Mouse (Mus musculus) stomach, postnatal 0 days (tissue): ENCODE measurements at regions not wholly inside any gene's neighbourhood (a gene's known extent, or its start where the extent isn't known, plus 50 kb on each side); places are given as distances from the start of the nearest gene placed in this dataset.

Experiments used
- ATAC-seq: fragments of 200-750 bp; cut with Nextera tagmentation; 2 replicates; pipeline ENCODE4 v1.8.0; 2017; ENCODE audit not compliant: low FRiP score, low TSS enrichment
- DNase-seq: peaks from one replicate; pipeline ENCODE4 v3.0.0-alpha.2; 2016; ENCODE audit warnings: low spot score
- H3K27ac ChIP-seq: fragments of 300-500 bp; sonication (generic); replicated peaks from 2 replicates; pipeline ENCODE4 v1.5.1; 2014; ENCODE audit warnings: mild to moderate bottlenecking, control low read depth
- H3K27me3 ChIP-seq: fragments of 300-500 bp; sonication (generic); 2 replicates; pipeline ENCODE4 v1.6.1; 2014; ENCODE audit warnings: low read length; ENCODE audit not compliant: control insufficient read depth, insufficient read depth
- H3K36me3 ChIP-seq: fragments of 300-500 bp; sonication (generic); 2 replicates; pipeline ENCODE4 v1.6.1; 2014; ENCODE audit warnings: low read length, mixed read lengths; ENCODE audit not compliant: control insufficient read depth, insufficient read depth
- H3K4me1 ChIP-seq: fragments of 300-500 bp; sonication (generic); replicated peaks from 2 replicates; pipeline ENCODE4 v1.6.1; 2014; ENCODE audit warnings: antibody characterized with exemption; ENCODE audit not compliant: control insufficient read depth, insufficient read depth
- H3K4me2 ChIP-seq: fragments of 300-500 bp; sonication (generic); replicated peaks from 2 replicates; pipeline ENCODE4 v1.6.1; 2014; ENCODE audit warnings: low read depth, mild to moderate bottlenecking, control low read depth, moderate library complexity
- H3K4me3 ChIP-seq: fragments of 300-500 bp; sonication (generic); 2 replicates; pipeline ENCODE4 v1.5.1; 2014; ENCODE audit warnings: low read depth, low read length, control low read depth
- H3K9ac ChIP-seq: fragments of 300-500 bp; sonication (generic); 2 replicates; pipeline ENCODE4 v1.6.1; 2014; ENCODE audit warnings: mild to moderate bottlenecking, low read length, control low read depth, mixed read lengths
- H3K9me3 ChIP-seq: fragments of 300-500 bp; sonication (generic); 2 replicates; pipeline ENCODE4 v1.6.1; 2016; ENCODE audit warnings: low read length; ENCODE audit not compliant: control insufficient read depth
- CTCF ChIP-seq: IDR thresholded peaks from 2 replicates; pipeline ENCODE4 v1.5.1; 2016; ENCODE audit warnings: antibody characterized with exemption, low read depth, mild to moderate bottlenecking, moderate library complexity
- EP300 ChIP-seq: optimal IDR thresholded peaks from 2 replicates; pipeline ENCODE3; 2016; ENCODE audit warnings: antibody characterized with exemption
- WGBS: fragments of 180-500 bp; shearing (Covaris S2); extraction: QIAGEN DNeasy Blood & Tissue Kit; methylation state at CpG from one replicate; pipeline ENCODE4 v1.1.7; 2014; 5-methylcytosine and 5-hydroxymethylcytosine counted together

DNA sequence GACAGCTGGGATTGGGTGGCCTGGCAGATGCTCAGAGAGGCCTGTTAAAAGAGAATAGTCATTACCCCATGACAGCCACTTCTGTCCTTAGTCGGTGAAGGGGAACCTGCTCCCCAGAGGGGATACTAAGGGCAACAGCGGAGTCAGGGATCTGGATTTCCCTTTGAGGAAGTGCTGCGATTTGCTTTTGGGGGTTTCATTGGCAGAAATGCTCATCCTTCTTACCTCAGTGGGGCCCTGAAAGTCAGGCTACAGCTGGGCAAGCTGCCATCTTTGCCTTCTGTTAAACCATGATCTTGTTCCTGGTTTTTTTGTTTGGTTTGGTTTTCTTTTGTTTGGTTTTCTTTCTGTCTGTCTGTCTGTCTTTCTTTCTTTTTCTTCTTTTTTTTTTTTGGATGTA, 195.7 kb downstream of the Bcor start:
- Histone ChIP-seq H3K9ac (no peak overlapping the region), H3K27ac (no peak overlapping the region), H3K4me2 (no peak overlapping the region), H3K4me3 (no peak overlapping the region), H3K27me3 (no peaks in the 10 kb centered on the region), H3K4me1 (no peaks in the 10 kb centered on the region), H3K9me3 (no peaks in the 10 kb centered on the region), H3K36me3 (no peaks in the 10 kb centered on the region)
- TF ChIP-seq CTCF (no peak), EP300 (no peak)
- WGBS = 65% methylated on average over 3 of the region's 3 CpGs
- no peak for ATAC-seq
- no peak for DNase-seq

DNA sequence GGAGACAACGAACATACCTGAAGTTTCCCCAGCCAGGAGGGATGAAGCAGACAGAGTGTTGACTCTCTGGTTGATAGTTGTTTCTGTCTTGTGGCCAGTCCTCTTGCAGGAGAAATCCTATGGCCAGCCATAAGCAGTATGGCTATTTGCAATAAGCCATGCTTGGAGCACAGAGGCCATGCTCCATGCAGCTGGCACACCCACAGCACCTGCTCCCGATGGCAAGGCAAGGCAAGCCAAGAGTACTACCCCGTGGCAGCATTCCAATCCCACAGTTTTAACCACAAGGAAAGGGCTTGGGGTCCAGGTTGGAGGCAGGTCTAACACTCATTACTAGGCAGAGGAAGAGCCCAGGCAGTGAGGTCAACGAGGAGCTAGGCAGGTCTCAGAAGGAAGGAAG, 181.5 kb downstream of the Bcor start:
- H3K9ac ChIP-seq = no peak overlapping the region
- no peaks in the 10 kb centered on the region for H3K27me3 ChIP-seq
- H3K4me2 ChIP-seq = no peak overlapping the region
- no peak for TF ChIP-seq EP300
- H3K4me3 ChIP-seq = no peak overlapping the region
- DNase-seq = no peak
- H3K36me3 ChIP-seq = no peaks in the 10 kb centered on the region
- H3K9me3 ChIP-seq = no peaks in the 10 kb centered on the region
- ATAC-seq = no peak
- no peak overlapping the region for H3K27ac ChIP-seq
- H3K4me1 ChIP-seq = no peaks in the 10 kb centered on the region
- WGBS = 61% methylated on average over 4 of the region's 4 CpGs

- H3K4me2 ChIP-seq = no peak overlapping the region
- H3K36me3 ChIP-seq = no peaks in the 10 kb centered on the region
- ATAC-seq = no peak
- H3K27me3 ChIP-seq = no peaks in the 10 kb centered on the region
- no peak overlapping the region for H3K27ac ChIP-seq
- H3K4me1 ChIP-seq = no peaks in the 10 kb centered on the region
- no peak overlapping the region for H3K4me3 ChIP-seq
- no peak for DNase-seq
- no peak for TF ChIP-seq CTCF
- TF ChIP-seq EP300 = no peak
- H3K9me3 ChIP-seq = no peaks in the 10 kb centered on the region
- H3K9ac ChIP-seq = no peak overlapping the region
- 74% methylated on average over 1 of the region's 1 CpGs for WGBS
Observed at GRCm38 (mm10) chrX:11983276-11983675, 176.9 kb downstream of the Bcor start.
